Mouse (Mus musculus) MEL-GATA-1-ER (cell line): ENCODE data around the gene Kif22.

ENCODE experiments used
- DNase-seq: peaks from one replicate; pipeline ENCODE4 v3.0.0-alpha.2; 2012; ENCODE audit warnings: low read depth; ENCODE audit errors: extremely low read depth

Kif22 gene

GRCm38 (mm10) chr7:126986319-126986718 is 56.0 kb downstream of the Kif22 start:
- no peak for DNase-seq

- no peak for DNase-seq
Observed at GRCm38 (mm10) chr7:126984667-126985444, 57.4 kb downstream of the Kif22 start.

GRCm38 (mm10) chr7:126983113-126983512 is 59.2 kb downstream of the Kif22 start:
- no peak for DNase-seq

GRCm38 (mm10) chr7:126982054-126982453 is 60.2 kb downstream of the Kif22 start:
- DNase-seq, result no peak

- no peak for DNase-seq
Observed at GRCm38 (mm10) chr7:126981601-126982000, 60.7 kb downstream of the Kif22 start.

- DNase-seq, result no peak
Observed at GRCm38 (mm10) chr7:126978841-126979240, 63.4 kb downstream of the Kif22 start.
